Mouse (Mus musculus): ENCODE data around the gene Ltc4s.
A peak's percentile ranks its signal among the peaks of the same experiment; 100 is the strongest.

Gene Ltc4s

DNA sequence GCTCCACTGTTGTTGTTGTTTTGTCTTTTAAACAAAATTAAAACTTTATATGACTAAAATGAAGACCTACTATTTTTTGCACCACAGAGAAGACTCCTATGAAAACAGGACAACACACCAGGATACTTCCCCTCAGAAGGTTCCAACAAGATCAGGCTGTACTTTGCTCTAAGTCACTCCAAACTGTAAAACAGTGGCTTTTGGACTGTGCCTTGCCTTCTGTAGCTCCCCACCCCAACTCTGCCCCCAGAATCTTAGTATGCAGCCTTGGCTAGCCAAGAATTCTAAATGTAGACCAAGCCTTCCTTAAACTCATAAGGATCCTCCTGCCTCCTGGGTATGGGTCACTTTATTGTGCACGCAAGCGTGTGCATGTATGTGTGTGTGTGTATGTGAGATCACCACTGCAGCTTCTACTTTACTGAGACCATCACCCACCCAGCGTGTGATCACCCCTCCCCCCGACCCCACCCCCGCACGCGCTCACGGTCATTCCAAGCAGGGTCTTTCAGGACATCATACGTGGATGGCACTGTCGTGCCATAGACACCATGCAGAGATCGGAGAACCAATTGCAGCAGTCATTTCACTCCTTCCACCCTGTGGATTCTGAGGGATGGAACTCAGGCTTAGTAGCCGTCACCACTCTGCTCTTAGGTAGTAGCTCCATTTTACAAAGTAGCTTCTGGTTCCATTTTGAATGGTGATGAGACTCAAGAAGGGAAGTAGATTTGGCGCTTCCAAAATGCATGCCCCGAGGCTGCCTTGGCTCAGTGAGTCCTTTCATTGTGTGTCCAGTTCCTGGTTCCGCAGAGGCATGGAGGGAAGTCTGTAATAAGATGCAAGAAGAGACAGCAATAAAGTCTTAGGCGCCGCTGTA, 14.4 kb downstream of the Ltc4s start:
- DNase-seq (ENCODE audit: low spot score): no peak

- DNase-seq (ENCODE audit: low spot score): no peak
These were observed 15.7 kb downstream of the Ltc4s start for GRCm38 (mm10) chr11:50222559-50223276.

DNA sequence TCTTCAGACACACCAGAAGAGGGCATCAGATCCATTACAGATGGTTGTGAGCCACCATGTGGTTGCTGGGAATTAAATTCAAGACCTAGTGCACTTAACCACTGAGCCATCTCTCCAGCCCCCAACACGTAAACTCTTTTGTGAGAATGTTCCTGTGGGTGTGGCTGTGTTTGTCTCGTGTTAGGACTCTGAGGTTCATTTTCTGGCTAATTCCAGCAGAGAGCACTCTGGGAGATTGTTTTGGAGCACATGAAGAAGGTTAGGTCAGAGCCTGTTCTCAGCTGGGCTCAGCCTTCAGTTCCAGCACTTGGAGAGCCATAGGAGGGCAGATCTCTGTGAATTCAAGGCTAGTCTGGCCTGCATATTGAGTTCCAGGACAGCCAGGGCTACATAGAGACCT, 18.6 kb downstream of the Ltc4s start:
- no peak for DNase-seq (ENCODE audit: low spot score)

GRCm38 (mm10) chr11:50217811-50218210, 20.6 kb downstream of the Ltc4s start:
- DNase-seq (ENCODE audit: low spot score): no peak

DNA sequence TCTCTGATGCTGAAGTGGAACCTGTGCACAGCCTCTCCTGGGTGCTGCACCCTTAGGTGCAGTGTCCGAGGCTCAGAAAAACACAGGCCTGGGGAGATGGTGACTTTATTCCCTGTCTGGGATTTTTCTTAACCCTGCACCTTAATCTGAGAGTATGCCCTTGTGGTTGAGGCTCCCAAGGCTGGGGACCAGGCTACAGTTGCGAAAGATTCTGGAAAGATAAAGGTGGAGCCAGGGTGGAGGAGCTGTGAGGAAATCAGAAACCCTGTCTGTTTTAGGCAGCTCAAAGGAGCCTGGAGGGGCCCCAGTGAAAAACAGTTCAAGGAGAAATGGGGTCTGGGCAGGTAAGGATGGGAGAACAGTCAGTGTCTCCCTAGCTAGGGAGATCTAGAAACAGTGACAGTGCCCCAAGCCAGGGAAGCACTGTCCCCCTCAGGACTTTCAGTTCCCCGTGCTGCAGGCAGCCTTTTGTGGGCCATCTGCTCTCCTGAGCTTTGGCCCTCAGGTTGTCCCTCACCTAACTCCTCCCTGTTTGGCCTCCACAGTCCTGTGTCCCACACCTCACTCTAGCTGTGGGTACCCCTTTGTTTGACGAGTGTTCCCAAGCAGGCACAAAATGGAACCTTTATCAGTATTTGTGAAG, 21.6 kb downstream of the Ltc4s start:
- DNase-seq (ENCODE audit: low spot score): no peak

DNA sequence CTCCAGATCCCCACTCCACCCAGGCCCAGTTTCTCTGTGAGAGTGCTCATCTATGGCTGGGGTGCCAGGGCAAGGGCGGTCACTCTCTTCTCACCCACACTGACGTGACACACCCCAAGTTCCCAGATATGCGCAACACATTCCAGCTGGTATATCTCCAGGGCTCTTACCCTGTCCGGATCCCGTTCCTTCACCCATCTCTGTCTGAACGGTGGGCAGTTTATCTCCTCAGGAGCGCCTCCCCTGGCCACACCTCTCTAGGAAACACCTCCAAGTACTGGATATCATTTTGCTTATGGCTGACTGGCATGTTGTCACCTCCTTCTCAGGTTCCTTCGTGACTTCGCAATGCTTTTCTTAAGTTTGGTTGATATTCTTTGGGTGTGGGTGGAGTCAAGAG, 22.8 kb downstream of the Ltc4s start:
- no peak for DNase-seq (ENCODE audit: low spot score)

DNA sequence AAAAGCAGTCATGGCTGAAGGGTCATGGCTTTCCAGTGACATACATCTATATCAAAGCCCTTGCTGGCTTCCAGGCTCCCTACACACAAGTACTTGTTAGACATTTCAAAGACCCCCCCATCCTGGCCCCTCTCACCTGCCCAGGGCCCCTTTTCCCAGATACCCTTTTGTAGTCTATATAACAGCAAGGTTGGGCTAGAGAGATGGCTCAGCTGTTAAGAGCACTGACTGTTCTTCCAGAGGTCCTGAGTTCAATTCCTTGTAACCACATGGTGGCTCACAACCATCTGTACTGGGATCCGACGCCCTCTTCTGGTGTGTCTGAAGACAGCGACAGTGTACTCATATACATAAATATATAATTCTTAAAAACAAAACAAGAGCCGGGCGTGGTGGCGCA, 23.8 kb downstream of the Ltc4s start:
- no peak for DNase-seq (ENCODE audit: low spot score)

DNA sequence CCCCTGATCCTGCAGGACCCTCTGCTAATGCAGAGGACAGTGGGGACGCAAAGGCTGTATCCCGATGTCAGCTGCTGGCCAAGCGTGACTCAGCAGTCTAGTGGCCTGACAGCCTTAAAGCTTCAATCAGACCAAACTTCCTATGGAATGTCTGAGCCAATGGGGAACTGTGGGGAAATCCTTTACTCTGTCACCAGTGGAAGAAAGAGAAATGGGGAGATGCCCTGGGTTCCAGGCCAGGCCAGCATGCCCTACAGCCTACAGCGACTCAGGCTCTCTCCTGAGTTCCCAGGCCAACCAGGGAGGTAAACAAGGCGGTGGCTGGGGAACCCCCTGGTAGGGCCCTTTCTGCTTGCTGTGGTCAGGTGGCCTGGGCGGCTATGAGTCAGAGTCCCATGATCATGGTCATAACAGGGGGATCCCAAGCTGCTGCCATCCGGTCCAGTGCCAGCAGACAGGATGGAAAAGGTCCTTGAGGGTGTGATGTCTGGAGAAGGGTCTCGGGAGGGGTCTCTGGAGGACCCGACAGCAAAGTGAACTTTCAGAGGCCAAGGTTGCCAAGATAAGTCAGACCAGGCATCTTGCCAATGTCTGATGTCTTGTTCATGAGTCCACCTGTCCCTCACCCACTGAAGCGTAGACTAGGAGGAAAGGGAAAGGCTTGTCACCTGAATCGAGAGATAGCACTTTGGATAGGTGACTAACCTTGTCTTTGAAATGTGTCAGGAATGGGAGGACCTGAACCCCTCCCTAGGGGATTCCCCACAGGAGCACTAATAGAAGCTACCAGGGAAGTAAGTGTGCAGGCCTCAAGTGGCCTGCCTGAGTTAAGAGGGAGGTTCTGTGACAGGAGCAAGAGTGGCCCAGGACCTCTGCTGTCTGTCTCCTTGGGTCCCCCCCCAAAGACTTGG, 25.3 kb downstream of the Ltc4s start:
- DNase-seq (ENCODE audit: low spot score): peak; percentile 89

DNA sequence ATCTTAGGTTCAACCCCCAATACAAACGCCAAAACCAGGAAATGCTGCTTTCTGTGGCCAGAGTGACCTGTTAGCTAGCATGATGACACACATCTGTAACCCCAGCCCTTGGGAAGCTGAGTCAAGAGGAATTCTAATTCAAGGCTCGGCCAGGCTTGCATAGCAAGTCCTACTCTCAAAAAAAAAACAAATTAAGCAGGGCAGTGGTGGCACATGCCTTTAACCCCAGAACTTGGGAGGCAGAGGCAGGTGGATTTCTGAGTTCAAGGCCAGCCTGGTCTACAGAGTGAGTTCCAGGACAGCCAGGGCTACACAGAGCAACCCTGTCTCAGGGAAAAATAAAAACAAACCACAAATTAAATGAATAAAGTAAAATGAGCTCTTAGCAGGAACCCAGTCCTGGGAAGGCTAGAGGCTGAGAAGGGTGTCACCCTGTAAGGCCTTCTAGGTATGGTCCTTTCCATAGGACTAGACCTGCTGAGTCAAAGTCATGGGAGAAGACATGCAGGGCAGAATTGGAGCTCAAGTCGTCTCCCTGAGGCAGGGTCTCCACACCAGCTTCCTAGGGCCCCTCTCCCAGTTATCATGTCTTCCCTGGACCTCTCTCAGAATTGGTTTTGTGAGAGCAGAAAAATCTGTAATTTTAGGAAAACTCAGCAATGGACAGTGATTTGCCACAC, 26.2 kb downstream of the Ltc4s start:
- DNase-seq (ENCODE audit: low spot score): no peak

- DNase-seq (ENCODE audit: low spot score): no peak
These were observed 26.9 kb downstream of the Ltc4s start for GRCm38 (mm10) chr11:50211322-50212059.

DNA sequence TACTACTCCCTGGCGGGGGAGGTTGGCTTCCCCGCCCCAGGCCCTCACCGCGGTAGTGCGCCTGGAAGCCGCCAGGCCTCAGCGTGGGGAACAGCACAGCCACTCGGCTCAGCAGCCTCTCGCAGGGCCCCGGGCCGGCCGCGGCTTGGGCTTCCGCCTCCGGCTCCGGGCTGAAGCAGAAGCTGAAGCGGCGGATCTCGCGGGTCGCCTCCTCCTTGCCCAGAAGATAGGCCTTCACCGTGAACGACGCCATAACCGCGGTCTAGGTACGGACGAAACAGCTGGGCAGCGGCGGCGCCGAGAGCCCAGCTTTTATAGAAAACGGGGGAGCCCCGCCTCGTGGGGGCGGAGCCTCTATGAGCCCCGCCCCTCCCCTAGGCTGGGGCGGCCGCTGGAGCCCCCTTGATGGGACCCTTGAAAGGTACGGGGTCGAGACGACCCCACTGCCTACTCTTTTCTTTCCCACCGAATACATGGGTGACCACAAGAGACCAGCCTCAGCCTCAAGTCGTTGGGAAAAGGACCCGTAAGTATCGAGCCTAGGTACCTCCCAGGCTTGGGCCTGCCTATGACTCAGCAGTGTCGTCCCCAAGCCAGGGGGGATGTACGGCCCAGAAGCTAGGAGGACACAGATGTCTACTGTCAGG, 27.8 kb downstream of the Ltc4s start, which contains the start of the genes Sqstm1 and Mgat4b:
Sqstm1 (minus strand) TSS at position 323 of the 647 bp plus-strand sequence.
Mgat4b (plus strand) TSS at position 386 of the 647 bp plus-strand sequence.
- peak; percentile 86 for DNase-seq (ENCODE audit: low spot score)

GRCm38 (mm10) chr11:50210101-50210504, 28.3 kb downstream of the Ltc4s start:
- peak; percentile 97 for DNase-seq (ENCODE audit: low spot score)

- no peak for DNase-seq (ENCODE audit: low spot score)
These were observed 30.4 kb downstream of the Ltc4s start for GRCm38 (mm10) chr11:50208039-50208438.

- DNase-seq (ENCODE audit: low spot score): no peak
These were observed 31.1 kb downstream of the Ltc4s start for GRCm38 (mm10) chr11:50207344-50207743.

- DNase-seq (ENCODE audit: low spot score): no peak
These were observed 32.4 kb downstream of the Ltc4s start for GRCm38 (mm10) chr11:50206037-50206436.

DNA sequence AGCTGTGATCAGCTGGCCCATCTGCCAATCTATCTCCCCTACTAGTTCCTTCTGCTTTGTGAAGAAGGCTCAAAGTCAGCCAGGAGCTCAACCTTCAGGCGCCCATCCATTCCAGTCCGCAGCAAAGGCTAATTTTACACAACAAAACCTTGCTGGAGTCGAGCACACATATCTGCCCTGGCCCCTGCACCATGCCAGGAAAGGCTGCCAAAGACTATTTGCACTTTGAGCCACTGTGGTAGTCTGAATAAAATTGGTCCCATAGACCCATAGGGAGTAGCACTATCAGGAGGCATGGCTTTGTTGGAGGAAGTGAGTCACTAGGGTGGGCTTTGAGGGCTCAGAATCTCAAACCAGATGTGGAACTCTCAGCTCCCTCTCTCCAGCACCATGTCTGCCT, 33.0 kb downstream of the Ltc4s start:
- no peak for DNase-seq (ENCODE audit: low spot score)

DNA sequence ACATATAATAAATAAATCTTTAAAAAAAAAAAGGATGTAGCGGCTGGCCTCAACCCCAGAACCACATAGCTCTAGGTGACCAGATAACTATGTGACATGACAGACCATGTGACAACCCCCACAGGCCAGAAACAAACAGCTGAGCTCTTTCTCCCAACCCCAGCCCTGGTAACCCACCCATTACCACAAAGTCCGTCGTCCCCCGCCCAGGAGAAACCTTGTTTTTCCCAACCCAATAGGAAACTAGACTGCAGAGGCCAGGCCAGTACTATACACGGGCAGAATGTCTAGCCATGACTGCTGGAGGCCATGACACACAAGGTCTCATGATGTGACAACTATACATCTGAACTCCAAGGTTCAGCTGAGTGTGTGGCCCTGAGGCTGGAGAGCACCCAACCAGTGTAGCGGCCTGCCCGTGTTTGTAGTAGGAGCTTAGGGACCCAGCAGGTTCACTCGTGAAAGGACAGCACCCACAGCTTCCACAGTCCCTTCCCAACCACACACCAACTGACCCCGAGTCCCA, 35.1 kb downstream of the Ltc4s start:
- no peak for DNase-seq (ENCODE audit: low spot score)

GRCm38 (mm10) chr11:50201590-50201989, 36.8 kb downstream of the Ltc4s start:
- DNase-seq (ENCODE audit: low spot score): no peak

- no peak for DNase-seq (ENCODE audit: low spot score)
These were observed 37.8 kb downstream of the Ltc4s start for GRCm38 (mm10) chr11:50200613-50201012.
